ENCODE assay signal across 22 mouse cellular contexts in the genomic region with DNA sequence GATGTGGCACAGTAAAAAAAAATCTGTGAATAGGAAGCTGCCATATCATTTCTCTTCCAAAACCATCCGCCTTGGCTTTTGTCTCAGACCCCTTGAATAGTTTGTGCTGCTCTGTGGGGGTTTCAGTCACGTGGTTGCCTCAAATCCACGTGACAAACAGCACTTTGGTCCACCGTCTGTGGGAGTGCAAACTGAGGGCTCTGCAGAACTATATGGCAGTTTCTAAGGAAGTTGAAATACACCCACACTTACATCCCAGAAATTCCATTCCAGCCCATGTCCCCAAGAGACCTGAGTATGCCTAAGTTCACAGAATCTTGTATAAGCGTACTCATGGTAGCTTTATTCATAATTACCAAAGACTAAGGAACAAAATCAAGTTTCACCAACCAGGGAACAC.
DNase-seq lines count a peak whose midpoint lies in the region; ATAC-seq and TF ChIP-seq lines count a peak whose summit lies in the region.
"Had no signal": no experiment of that assay in that cellular context is flagged by ENCODE, and none has a peak within 500 bp of the region (broad histone marks: within the 10 kb centered on the region; RNA-seq: fewer than 3 reads in every experiment).

No protein-coding gene starts in this region.

- peak; percentile 64; the same call in 1 of the 2 replicates for ATAC-seq in frontal cortex, adult (ENCODE audit: low TSS enrichment)
- ATAC-seq in megakaryocyte-erythroid progenitor cell, adult 5-6 weeks (replicated peaks; ENCODE audit: low FRiP score, low TSS enrichment, poor library complexity, severe bottlenecking) = no peak
- ATAC-seq: activated CD4-positive, CD25-positive, alpha-beta regulatory T cell, adult 4 months; intestine, embryonic 15.5 days; lung, postnatal 0 days; Patski had no signal

- intact Hi-C loops in left cerebral cortex, postnatal 36 days (cut with DNase I) = loop anchor here (2.0 to 5.0 kb wide), 2 partner anchors 71 to 94 kb away; no protein-coding TSS in a partner anchor

- H3K4me1 ChIP-seq in cortical plate, adult 2 months (ENCODE audit: control insufficient read depth, insufficient read depth, low read length) = peaks cover 1% of the 10 kb centered on the region
- H3K4me1 ChIP-seq: embryonic facial prominence, embryonic 15.5 days; intestine, embryonic 15.5 days; liver, embryonic 13.5 days; neural tube, embryonic 12.5 days had no signal

- H3K4me3 ChIP-seq in layer of hippocampus, adult 2 months = no peak overlapping the region
- H3K4me3 ChIP-seq in cortical plate, adult 2 months (ENCODE audit: insufficient read depth, low read length) = no peak overlapping the region
- H3K4me3 ChIP-seq: embryonic facial prominence, embryonic 15.5 days; intestine, embryonic 15.5 days; limb, embryonic 12.5 days; liver, embryonic 13.5 days; neural tube, embryonic 12.5 days had no signal

- peak overlapping the region; percentile 74 for H3K27ac ChIP-seq in layer of hippocampus, adult 2 months
- peak overlapping the region; percentile 35; the same call in 1 of the 2 replicates for H3K27ac ChIP-seq in cortical plate, adult 2 months (ENCODE audit: insufficient read depth, low read length)
- H3K27ac ChIP-seq: embryonic facial prominence, embryonic 15.5 days; intestine, embryonic 15.5 days; limb, embryonic 12.5 days; liver, embryonic 13.5 days; neural tube, embryonic 12.5 days; stomach, postnatal 0 days had no signal

- no peak for TF ChIP-seq CTCF in layer of hippocampus, adult 2 months (conservative IDR thresholded peaks at IDR 0.05)
- no peak for TF ChIP-seq CTCF in cortical plate, adult 2 months (IDR thresholded peaks at IDR 0.05; ENCODE audit: extremely low read depth, insufficient read depth, low read length)

- TF ChIP-seq POLR2A in cortical plate, adult 2 months (IDR thresholded peaks at IDR 0.05; ENCODE audit: extremely low read depth, insufficient read depth, low read length) = no peak

- no peak for DNase-seq in layer of hippocampus, adult 2 months (ENCODE audit: low spot score in 2 of 2)
- no peak for DNase-seq in layer of hippocampus, adult 18-20 months (ENCODE audit: low spot score in 2 of 2)
- DNase-seq in left cerebral cortex, postnatal 36 days (ENCODE audit: low spot score in 2 of 2) = peak; percentile 67 to 69
- no peak for DNase-seq in spleen, postnatal 14 days (ENCODE audit: low spot score in 2 of 2)
- no peak for DNase-seq in adrenal gland, adult 18-20 months (ENCODE audit: low spot score in 2 of 2)
- DNase-seq: cerebellum, postnatal 10 days; gastrocnemius, postnatal 25 days; heart, postnatal 10 days; kidney, postnatal 10 days; liver, embryonic 13.5 days; thymus, postnatal 25 days had no signal

Comparison
In these comparisons a context has a peak if more than half of its experiments do, and no peak if none do; other contexts are left out.
1. DNase-seq: peak in left cerebral cortex, postnatal 36 days (2 of 2); none in layer of hippocampus, adult 2 months (0 of 2), layer of hippocampus, adult 18-20 months (0 of 2), spleen, postnatal 14 days (0 of 2) and adrenal gland, adult 18-20 months (0 of 2).